Mouse (Mus musculus) heart, postnatal 0 days (tissue): Measurements from ENCODE around the gene Lrrc17. TPM values are rescaled to one million over a fixed set of nuclear protein-coding genes. Genes with fewer than 3 reads are reported as not detected.

ENCODE experiments used
- ATAC-seq: fragments of 200-750 bp; cut with Nextera tagmentation; 2 replicates; pipeline ENCODE4 v1.8.0; 2017; ENCODE audit warnings: low read depth, moderate number of reproducible peaks, moderate library complexity; ENCODE audit not compliant: insufficient read depth
- DNase-seq: peaks from one replicate; pipeline ENCODE4 v3.0.0-alpha.2; 2016; ENCODE audit warnings: low spot score
- H3K27ac ChIP-seq: fragments of 300-500 bp; sonication (generic); 2 replicates; pipeline ENCODE4 v1.5.1; 2014; ENCODE audit warnings: low read depth, mild to moderate bottlenecking
- H3K27me3 ChIP-seq: fragments of 300-500 bp; sonication (generic); 2 replicates; pipeline ENCODE4 v1.6.1; 2014; ENCODE audit warnings: low read length, mixed read lengths; ENCODE audit not compliant: control insufficient read depth, insufficient read depth
- H3K36me3 ChIP-seq: fragments of 300-500 bp; sonication (generic); replicated peaks from 2 replicates; pipeline ENCODE4 v1.6.1; 2014; ENCODE audit warnings: low read length, mixed read lengths; ENCODE audit not compliant: control insufficient read depth, insufficient read depth
- H3K4me1 ChIP-seq: fragments of 300-500 bp; sonication (generic); 2 replicates; pipeline ENCODE4 v1.6.1; 2014; ENCODE audit warnings: antibody characterized with exemption; ENCODE audit not compliant: control insufficient read depth, insufficient read depth
- H3K4me2 ChIP-seq: fragments of 300-500 bp; sonication (generic); 2 replicates; pipeline ENCODE4 v1.6.1; 2014; ENCODE audit warnings: low read depth, mild to moderate bottlenecking, low read length, moderate library complexity
- H3K4me3 ChIP-seq: fragments of 300-500 bp; sonication (generic); 2 replicates; pipeline ENCODE4 v1.5.1; 2014; ENCODE audit warnings: low read depth, low read length
- H3K9ac ChIP-seq: fragments of 300-500 bp; sonication (generic); replicated peaks from 2 replicates; pipeline ENCODE4 v1.6.1; 2014; ENCODE audit warnings: low read depth, low read length, mixed read lengths
- H3K9me3 ChIP-seq: fragments of 300-500 bp; sonication (generic); replicated peaks from 2 replicates; pipeline ENCODE4 v1.6.1; 2016; ENCODE audit warnings: low read length; ENCODE audit not compliant: control insufficient read depth
- CTCF ChIP-seq: IDR thresholded peaks from 2 replicates; pipeline ENCODE4 v1.5.1; 2016; ENCODE audit warnings: antibody characterized with exemption, control low read depth, low read depth
- EP300 ChIP-seq: IDR thresholded peaks from 2 replicates; pipeline ENCODE4 v1.6.1; 2016; ENCODE audit warnings: antibody characterized with exemption, low read depth
- WGBS: fragments of 180-500 bp; shearing (Covaris S2); extraction: QIAGEN DNeasy Blood & Tissue Kit; methylation state at CpG from one replicate; pipeline ENCODE4 v1.1.7; 2014; 5-methylcytosine and 5-hydroxymethylcytosine counted together
- polyA plus RNA-seq: library from polyadenylated mRNA; unstranded; fragments of >200 nt; fragmentation: Nextera tagmentation; extraction: Ambion mirVana; gene quantifications from 2 replicates; pipeline ENCODE4 v1.2.1, GENCODE M21; 2015
- total RNA-seq: library from RNA; depleted of rRNA; stranded (reverse); fragments of >200 nt; gene quantifications from 2 replicates; pipeline ENCODE4 v1.2.3, GENCODE M21; 2014; ENCODE audit warnings: low replicate concordance

Gene Lrrc17
- total and polyA plus RNA-seq, 2 experiments from 2014 or later: 12.3 to 17.5 TPM

- Histone ChIP-seq H3K27ac (no peak overlapping the region), H3K27me3 (no peaks in the 10 kb centered on the region), H3K4me3 (no peak overlapping the region), H3K36me3 (no peaks in the 10 kb centered on the region), H3K4me1 (0 out of 2 replicates have a peak, but pooled peaks cover 4% of the 10 kb centered on the region), H3K9me3 (no peaks in the 10 kb centered on the region), H3K9ac (no peak overlapping the region), H3K4me2 (no peak overlapping the region)
- ATAC-seq (no peak), DNase-seq (no peak)
- TF ChIP-seq EP300 (no peak), CTCF (no peak)
- WGBS: 77% methylated on average over 1 of the region's 1 CpGs
Measured at GRCm38 (mm10) chr5:21554732-21555131, 11.4 kb downstream of the Lrrc17 start.

- Histone ChIP-seq H3K27me3 (no peaks in the 10 kb centered on the region), H3K9ac (no peak overlapping the region), H3K4me2 (no peak overlapping the region), H3K4me1 (0 out of 2 replicates have a peak, but pooled peaks cover 4% of the 10 kb centered on the region), H3K36me3 (no peaks in the 10 kb centered on the region), H3K27ac (no peak overlapping the region), H3K9me3 (no peaks in the 10 kb centered on the region), H3K4me3 (no peak overlapping the region)
- ATAC-seq: no peak
- TF ChIP-seq CTCF (no peak), EP300 (no peak)
- no peak for DNase-seq
- 75% methylated on average over 3 of the region's 3 CpGs for WGBS
Measured at GRCm38 (mm10) chr5:21556502-21556901, 13.1 kb downstream of the Lrrc17 start.

GRCm38 (mm10) chr5:21563936-21564335 lies 20.6 kb downstream of the Lrrc17 start:
- no peak for ATAC-seq
- Histone ChIP-seq H3K27ac (no peak overlapping the region), H3K4me1 (no peaks in the 10 kb centered on the region), H3K27me3 (no peaks in the 10 kb centered on the region), H3K9me3 (no peaks in the 10 kb centered on the region), H3K4me3 (no peak overlapping the region), H3K9ac (no peak overlapping the region), H3K4me2 (no peak overlapping the region), H3K36me3 (no peaks in the 10 kb centered on the region)
- TF ChIP-seq EP300: no peak
- TF ChIP-seq CTCF: no peak
- 61% methylated on average over 2 of the region's 2 CpGs for WGBS
- no peak for DNase-seq

GRCm38 (mm10) chr5:21565392-21566065 lies 22.2 kb downstream of the Lrrc17 start:
- WGBS: 85% methylated on average over 9 of the region's 9 CpGs
- no peaks in the 10 kb centered on the region for H3K27me3 ChIP-seq
- no peak overlapping the region for H3K9ac ChIP-seq

GRCm38 (mm10) chr5:21567784-21568183 lies 24.4 kb downstream of the Lrrc17 start:
- no peak overlapping the region for H3K9ac ChIP-seq
- H3K27ac ChIP-seq: no peak overlapping the region
- no peaks in the 10 kb centered on the region for H3K4me1 ChIP-seq
- no peaks in the 10 kb centered on the region for H3K27me3 ChIP-seq
- no peak overlapping the region for H3K4me3 ChIP-seq
- no peaks in the 10 kb centered on the region for H3K36me3 ChIP-seq
- 67% methylated on average over 1 of the region's 1 CpGs for WGBS
- ATAC-seq (no peak), DNase-seq (no peak)
- no peak overlapping the region for H3K4me2 ChIP-seq
- no peak for TF ChIP-seq EP300
- TF ChIP-seq CTCF: no peak
- no peaks in the 10 kb centered on the region for H3K9me3 ChIP-seq

More at GRCm38 (mm10) chr5:21565392-21566065, 22.2 kb downstream of the Lrrc17 start:
- no peak overlapping the region for H3K27ac ChIP-seq
- no peak overlapping the region for H3K4me3 ChIP-seq
- no peaks in the 10 kb centered on the region for H3K36me3 ChIP-seq
- TF ChIP-seq EP300 (no peak), CTCF (no peak)
- H3K4me2 ChIP-seq: no peak overlapping the region
- no peaks in the 10 kb centered on the region for H3K9me3 ChIP-seq
- no peak for ATAC-seq
- no peak for DNase-seq
- no peaks in the 10 kb centered on the region for H3K4me1 ChIP-seq
